In the genomic region with DNA sequence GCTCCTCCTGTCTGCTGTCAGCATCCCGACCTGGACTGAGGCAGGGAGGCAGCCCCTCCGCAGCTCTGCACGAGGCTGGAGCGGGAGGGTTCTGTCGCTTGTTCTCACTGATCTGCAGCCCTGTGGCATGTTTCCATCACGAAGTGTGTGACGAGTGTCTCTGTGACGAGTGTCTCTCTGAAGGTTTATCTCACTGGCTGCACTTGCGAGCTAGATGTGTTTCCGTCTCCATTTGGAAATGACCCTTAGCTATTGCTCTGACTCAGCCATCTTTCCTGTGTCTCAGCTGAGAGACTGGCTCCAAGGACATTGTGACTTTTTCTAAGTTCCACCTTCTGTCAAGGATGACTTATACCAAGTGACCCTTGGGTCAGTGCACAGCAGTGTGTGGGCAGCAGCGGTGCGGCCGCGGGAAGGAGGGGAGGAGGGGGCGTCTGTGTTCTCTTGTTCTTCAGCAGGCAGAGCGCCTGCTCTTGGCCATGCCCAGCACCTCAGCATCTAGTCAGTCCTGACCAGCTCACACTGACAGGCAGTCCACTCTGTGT, we compare ENCODE assay signal across 20 mouse cellular contexts. TPM values are rescaled to one million over a fixed set of nuclear protein-coding genes. Genes with fewer than 3 reads are reported as not detected.
DNase-seq lines count a peak whose midpoint lies in the region; ATAC-seq lines count a peak whose summit lies in the region.
"Had no signal": no experiment of that assay in that cellular context is flagged by ENCODE, and none has a peak within 500 bp of the region (broad histone marks: within the 10 kb centered on the region; RNA-seq: fewer than 3 reads in every experiment).

No protein-coding gene starts in this region.

- ATAC-seq in inflammation-experienced regulatory T-cells, adult 6 months, result no peak
- ATAC-seq in activated CD4-positive, CD25-positive, alpha-beta regulatory T cell, adult 4 months, result no peak
- ATAC-seq: forebrain, embryonic 16.5 days; intestine, embryonic 16.5 days; Patski had no signal

- DNase-seq in embryo, embryonic 10 days (ENCODE audit: low spot score), result peak; percentile 34
- no peak for DNase-seq in embryo, embryonic 11 days
- DNase-seq in ES-CJ7 (ENCODE audit: low read depth, low spot score), result peak; percentile 42
- peak; percentile 51 for DNase-seq in adrenal gland, adult 8-10 months
- DNase-seq in adrenal gland, postnatal 36 days, result peak; percentile 51 to 68
- DNase-seq: cerebellum, adult 8-10 months; cerebellum, postnatal 14 days; gastrocnemius, postnatal 14 days; heart, adult 2 months; heart, postnatal 14 days had no signal

RNA-seq across cellular contexts. Expression of gene Svop, which starts 15.1 kb away (rescaled TPM):
- total RNA-seq in adrenal gland, adult 8-10 months (2022), result 1 to 10 TPM; 3.6 to 5.4 (median 4.9) TPM
- total RNA-seq in adrenal gland, postnatal 36 days (2021), result 1 to 10 TPM; 2.2 to 2.6 TPM
- not detected for polyA plus RNA-seq in inflammation-experienced regulatory T-cells, adult 6 months (2017; shearing (Covaris generic))
- not detected for polyA plus RNA-seq in activated CD4-positive, CD25-positive, alpha-beta regulatory T cell, adult 4 months (2017; shearing (Covaris generic))
- total RNA-seq: common myeloid progenitor, adult 5-6 weeks; gastrocnemius, adult 18-20 months; gastrocnemius, postnatal 14 days; heart, adult 2 months; hematopoietic stem cell, adult 5-6 weeks had no signal
- polyA plus RNA-seq: heart, embryonic 11.5 days; heart, embryonic 15.5 days had no signal

RNA-seq across cellular contexts. Expression of gene Alkbh2, which starts 21.6 kb away (rescaled TPM):
- total RNA-seq in adrenal gland, adult 8-10 months (2022), result 10 to 100 TPM in 3 of 4 experiments, 1 to 10 TPM in 1; 5.8 to 13.5 (median 11.7) TPM
- total RNA-seq in adrenal gland, postnatal 36 days (2021), result 1 to 10 TPM; 7.0 to 7.6 TPM
- 1 to 10 TPM; 4.3 to 8.4 (median 5.4) TPM for polyA plus RNA-seq in inflammation-experienced regulatory T-cells, adult 6 months (2017; shearing (Covaris generic))
- polyA plus RNA-seq in activated CD4-positive, CD25-positive, alpha-beta regulatory T cell, adult 4 months (2017; shearing (Covaris generic)), result 1 to 10 TPM; 2.8 to 5.1 TPM

RNA-seq across cellular contexts. Expression of gene Ung, which starts 23.7 kb away (rescaled TPM):
- 1 to 10 TPM; 2.4 to 3.1 (median 2.8) TPM for total RNA-seq in adrenal gland, adult 8-10 months (2022)
- 1 to 10 TPM; 4.0 to 5.5 TPM for total RNA-seq in adrenal gland, postnatal 36 days (2021)
- 1 to 10 TPM; 7.8 to 9.1 (median 8.5) TPM for polyA plus RNA-seq in inflammation-experienced regulatory T-cells, adult 6 months (2017; shearing (Covaris generic))
- polyA plus RNA-seq in activated CD4-positive, CD25-positive, alpha-beta regulatory T cell, adult 4 months (2017; shearing (Covaris generic)), result 1 to 10 TPM; 6.5 to 9.0 TPM

RNA-seq across cellular contexts. Expression of gene Acacb, which starts 39.9 kb away (rescaled TPM):
- 10 to 100 TPM; 68.9 to 85.3 (median 72.7) TPM for total RNA-seq in adrenal gland, adult 8-10 months (2022)
- 100 to 1,000 TPM; 128 to 139 TPM for total RNA-seq in adrenal gland, postnatal 36 days (2021)
- polyA plus RNA-seq in inflammation-experienced regulatory T-cells, adult 6 months (2017; shearing (Covaris generic)), result 1 to 10 TPM; 1.3 to 4.5 (median 1.7) TPM
- 1 to 10 TPM in 1 of 2 experiments, under 1 TPM in 1; 0.95 to 3.1 TPM for polyA plus RNA-seq in activated CD4-positive, CD25-positive, alpha-beta regulatory T cell, adult 4 months (2017; shearing (Covaris generic))

RNA-seq across cellular contexts. Expression of gene Usp30, which starts 41.2 kb away (rescaled TPM):
- total RNA-seq in adrenal gland, adult 8-10 months (2022), result 10 to 100 TPM; 32.0 to 61.9 (median 50.0) TPM
- total RNA-seq in adrenal gland, postnatal 36 days (2021), result 10 to 100 TPM; 30.9 to 34.9 TPM
- 1 to 10 TPM; 2.1 to 3.5 (median 2.7) TPM for polyA plus RNA-seq in inflammation-experienced regulatory T-cells, adult 6 months (2017; shearing (Covaris generic))
- 1 to 10 TPM; 2.4 to 3.5 TPM for polyA plus RNA-seq in activated CD4-positive, CD25-positive, alpha-beta regulatory T cell, adult 4 months (2017; shearing (Covaris generic))
